Mouse (Mus musculus) olfactory bulb, adult 2 months (tissue): Measurements from ENCODE around the gene Gm17364.

Experiments
- CTCF ChIP-seq: fragments of 200-500 bp; IDR thresholded peaks from 2 replicates; pipeline ENCODE4 v1.5.1; 2012; ENCODE audit warnings: low read depth, mild to moderate bottlenecking, low read length, moderate library complexity; ENCODE audit not compliant: insufficient read depth
- POLR2A ChIP-seq: fragments of 200-500 bp; IDR thresholded peaks from 2 replicates; pipeline ENCODE4 v1.6.1; 2012; ENCODE audit warnings: mild to moderate bottlenecking, low read depth, low read length, moderate library complexity; ENCODE audit not compliant: insufficient read depth

DNA sequence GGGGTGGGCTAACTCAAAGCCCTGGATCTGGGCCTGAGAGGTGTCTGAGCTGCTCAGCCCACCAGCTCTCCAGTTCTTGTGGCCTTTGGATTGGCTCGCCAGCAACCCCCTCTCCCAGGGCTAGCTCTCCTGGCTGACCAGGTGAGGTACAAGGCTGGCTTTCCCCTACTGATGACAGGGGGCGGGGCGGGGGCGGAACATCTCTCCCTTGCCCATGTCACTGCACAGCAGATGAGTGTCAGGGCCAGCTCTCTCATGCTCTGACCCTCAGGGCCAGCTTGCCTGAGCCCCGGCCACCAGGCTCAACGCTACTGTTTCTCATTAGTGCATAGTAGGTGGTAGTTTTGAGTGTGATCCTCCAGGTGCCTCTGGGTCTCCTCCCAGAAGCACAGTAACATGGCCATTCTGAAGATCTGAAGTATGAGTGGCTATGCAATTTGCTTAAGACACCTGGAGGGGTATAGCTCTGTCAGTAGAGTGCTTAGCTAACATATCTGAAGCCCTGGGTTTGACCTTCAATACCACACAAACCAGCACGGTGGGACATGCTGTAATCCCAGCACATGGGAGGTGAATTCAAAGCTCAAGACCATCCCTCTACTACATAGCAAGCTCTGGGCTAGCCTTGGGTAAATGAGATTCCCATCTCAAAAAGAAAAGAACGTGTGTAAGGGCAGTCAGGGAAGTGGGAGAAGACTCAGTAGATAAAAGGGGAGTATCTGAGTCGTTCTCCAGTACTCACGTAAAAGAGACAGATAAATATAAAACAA lies 35.6 kb downstream of the Gm17364 start:
- TF ChIP-seq CTCF (no peak), POLR2A (no peak)
